ENCODE assay signal across 20 mouse cellular contexts in genomic region chr11:60192534-60192933, GRCm38 (mm10). TPM values are rescaled to one million over a fixed set of nuclear protein-coding genes. Genes with fewer than 3 reads are reported as not detected.
DNase-seq lines count a peak whose midpoint lies in the region; ATAC-seq and TF ChIP-seq lines count a peak whose summit lies in the region.
"Had no signal": no experiment of that assay in that cellular context is flagged by ENCODE, and none has a peak within 500 bp of the region (broad histone marks: within the 10 kb centered on the region; RNA-seq: fewer than 3 reads in every experiment).

No protein-coding gene starts in this region.

- ATAC-seq in forebrain, postnatal 0 days: no peak
- ATAC-seq in forebrain, embryonic 11.5 days (replicated peaks; ENCODE audit: low FRiP score): no peak
- no peak for ATAC-seq in megakaryocyte, adult 5-6 weeks (ENCODE audit: poor library complexity, severe bottlenecking)
- ATAC-seq in hindbrain, embryonic 14.5 days (ENCODE audit: low FRiP score): no peak
- ATAC-seq in granulocyte monocyte progenitor cell, adult 5-6 weeks (replicated peaks; ENCODE audit: poor library complexity, severe bottlenecking): no peak

- peak in 1 of 2 experiments; percentile 41; a peak in 1 of 4 replicates for TF ChIP-seq POLR2A in MEL (IDR thresholded peaks at IDR 0.05; ENCODE audit: control insufficient read depth in 1 of 2, insufficient read depth in 1 of 2, low read depth in 1 of 2, low read length in 2 of 2, poor library complexity in 1 of 2)

- no peak overlapping the region for H3K4me2 ChIP-seq in forebrain, postnatal 0 days (ENCODE audit: low read depth)
- H3K4me2 ChIP-seq in forebrain, embryonic 11.5 days (ENCODE audit: low read depth, low read length, severe bottlenecking): no peak overlapping the region
- H3K4me2 ChIP-seq in hindbrain, embryonic 14.5 days (replicated peaks): no peak overlapping the region
- H3K4me2 ChIP-seq: heart, embryonic 11.5 days; neural tube, embryonic 13.5 days had no signal

- H3K27me3 ChIP-seq in forebrain, postnatal 0 days (ENCODE audit: insufficient read depth, low read length): no peaks in the 10 kb centered on the region
- no peaks in the 10 kb centered on the region for H3K27me3 ChIP-seq in forebrain, embryonic 11.5 days (ENCODE audit: control insufficient read depth, insufficient read depth, low read length)
- H3K27me3 ChIP-seq in megakaryocyte, embryonic 14.5 days (replicated peaks): no peaks in the 10 kb centered on the region
- H3K27me3 ChIP-seq in MEL (ENCODE audit: control insufficient read depth in 1 of 2, insufficient read depth in 2 of 2, low read length in 2 of 2): no peaks in the 10 kb centered on the region
- H3K27me3 ChIP-seq in hindbrain, embryonic 14.5 days (ENCODE audit: control insufficient read depth, insufficient read depth, low read length): no peaks in the 10 kb centered on the region
- H3K27me3 ChIP-seq: neural tube, embryonic 13.5 days had no signal

- H3K9ac ChIP-seq in forebrain, postnatal 0 days: no peak overlapping the region
- H3K9ac ChIP-seq in forebrain, embryonic 11.5 days (ENCODE audit: low read length): no peak overlapping the region
- H3K9ac ChIP-seq in MEL (ENCODE audit: control insufficient read depth, low read depth, low read length, poor library complexity, severe bottlenecking): no peak overlapping the region
- no peak overlapping the region for H3K9ac ChIP-seq in hindbrain, embryonic 14.5 days
- H3K9ac ChIP-seq: liver, embryonic 14.5 days; neural tube, embryonic 13.5 days had no signal

- TF ChIP-seq EP300 in MEL (IDR thresholded peaks at IDR 0.05; ENCODE audit: low read depth in 1 of 2, low read length in 2 of 2): no peak

- H3K4me3 ChIP-seq in forebrain, postnatal 0 days (ENCODE audit: low read depth, low read length): no peak overlapping the region
- no peak overlapping the region for H3K4me3 ChIP-seq in forebrain, embryonic 11.5 days (ENCODE audit: low read depth, low read length)
- peak overlapping the region; percentile 83 for H3K4me3 ChIP-seq in megakaryocyte, embryonic 14.5 days (replicated peaks)
- no peak overlapping the region for H3K4me3 ChIP-seq in MEL (ENCODE audit: control insufficient read depth in 1 of 2, insufficient read depth in 1 of 2, low read depth in 2 of 2, low read length in 2 of 2)
- no peak overlapping the region for H3K4me3 ChIP-seq in hindbrain, embryonic 14.5 days (replicated peaks; ENCODE audit: low read length)
- H3K4me3 ChIP-seq: gastrocnemius, adult 2 months; neural tube, embryonic 13.5 days had no signal

- no peak for TF ChIP-seq CTCF in forebrain, postnatal 0 days (IDR thresholded peaks at IDR 0.05; ENCODE audit: low read depth)
- TF ChIP-seq CTCF in MEL (IDR thresholded peaks at IDR 0.05 in 2 of 3, conservative IDR thresholded peaks at IDR 0.05 in 1 of 3; ENCODE audit: control insufficient read depth in 1 of 3, insufficient read depth in 1 of 3, low read depth in 2 of 3, low read length in 3 of 3, poor library complexity in 1 of 3, severe bottlenecking in 1 of 3): no peak

- 0 out of 2 replicates have a peak overlapping the region, but pooled peaks have one; percentile 29 for H3K27ac ChIP-seq in forebrain, postnatal 0 days (ENCODE audit: low read depth, low read length)
- H3K27ac ChIP-seq in forebrain, embryonic 11.5 days (ENCODE audit: low read depth, low read length): no peak overlapping the region
- no peak overlapping the region for H3K27ac ChIP-seq in MEL (ENCODE audit: control insufficient read depth, low read depth, low read length)
- H3K27ac ChIP-seq in hindbrain, embryonic 14.5 days: peak overlapping the region; percentile 5; the same call in 1 of the 2 replicates
- H3K27ac ChIP-seq: gastrocnemius, adult 2 months; kidney, postnatal 0 days; liver, embryonic 14.5 days; stomach, postnatal 0 days had no signal

- WGBS in forebrain, postnatal 0 days: 78% methylated on average over 6 of the region's 6 CpGs
- 83% methylated on average over 6 of the region's 6 CpGs for WGBS in forebrain, embryonic 11.5 days
- 80% methylated on average over 6 of the region's 6 CpGs for WGBS in hindbrain, embryonic 14.5 days

- no peak for TF ChIP-seq RAD21 in MEL (IDR thresholded peaks at IDR 0.05; ENCODE audit: low read depth, low read length)

- no peak for DNase-seq in forebrain, postnatal 0 days
- no peak for DNase-seq in forebrain, embryonic 11.5 days (ENCODE audit: low spot score)
- no peak for DNase-seq in MEL (ENCODE audit: low read depth, low spot score)
- DNase-seq in hindbrain, embryonic 14.5 days (ENCODE audit: low spot score): no peak
- no peak for DNase-seq in kidney, adult 8-10 months
- DNase-seq: cerebellum, adult 18-20 months; cerebellum, postnatal 36 days; gastrocnemius, adult 2 months; heart, postnatal 10 days; kidney, adult 11 months; left cerebral cortex, postnatal 4 days; lung, postnatal 10 days had no signal

- H3K4me1 ChIP-seq in forebrain, postnatal 0 days (ENCODE audit: insufficient read depth): no peaks in the 10 kb centered on the region
- H3K4me1 ChIP-seq in forebrain, embryonic 11.5 days (replicated peaks; ENCODE audit: control insufficient read depth, insufficient read depth, low read length): no peaks in the 10 kb centered on the region
- H3K4me1 ChIP-seq in megakaryocyte, embryonic 14.5 days: peaks cover 93% of the 10 kb centered on the region
- no peaks in the 10 kb centered on the region for H3K4me1 ChIP-seq in MEL (ENCODE audit: control insufficient read depth in 1 of 2, insufficient read depth in 2 of 2, low read length in 2 of 2)
- 0 out of 2 replicates have a peak, but pooled peaks cover 6% of the 10 kb centered on the region for H3K4me1 ChIP-seq in hindbrain, embryonic 14.5 days (replicated peaks; ENCODE audit: control insufficient read depth, insufficient read depth, low read length)

- no peaks in the 10 kb centered on the region for H3K79me2 ChIP-seq in MEL (ENCODE audit: control insufficient read depth, insufficient read depth, low read length, poor library complexity)

- no peaks in the 10 kb centered on the region for H3K9me3 ChIP-seq in forebrain, postnatal 0 days (ENCODE audit: low read length)
- peaks cover 3% of the 10 kb centered on the region; the same call in 1 of the 2 replicates for H3K9me3 ChIP-seq in forebrain, embryonic 11.5 days (ENCODE audit: control insufficient read depth, low read length)
- peaks cover 10% of the 10 kb centered on the region for H3K9me3 ChIP-seq in megakaryocyte, embryonic 14.5 days
- H3K9me3 ChIP-seq in MEL (replicated peaks; ENCODE audit: insufficient read depth, low read length): no peaks in the 10 kb centered on the region
- H3K9me3 ChIP-seq in hindbrain, embryonic 14.5 days (ENCODE audit: control insufficient read depth, low read length): no peaks in the 10 kb centered on the region

- H3K36me3 ChIP-seq in forebrain, postnatal 0 days (ENCODE audit: insufficient read depth): peaks cover 69% of the 10 kb centered on the region
- peaks cover 36% of the 10 kb centered on the region for H3K36me3 ChIP-seq in forebrain, embryonic 11.5 days (ENCODE audit: control insufficient read depth, insufficient read depth, low read length)
- H3K36me3 ChIP-seq in megakaryocyte, embryonic 14.5 days (replicated peaks; ENCODE audit: low read length): peaks cover 97% of the 10 kb centered on the region
- peaks cover 0 to 4% of the 10 kb centered on the region in 2 experiments; a peak in 1 of 4 replicates for H3K36me3 ChIP-seq in MEL (ENCODE audit: control insufficient read depth in 1 of 2, insufficient read depth in 2 of 2, low read length in 2 of 2)
- H3K36me3 ChIP-seq in hindbrain, embryonic 14.5 days (replicated peaks; ENCODE audit: control insufficient read depth, insufficient read depth): peaks cover 96% of the 10 kb centered on the region

TF ChIP-seq in MEL, 35 proteins besides CTCF, POLR2A, EP300 and RAD21:
- peak; percentile 10; the same call in 1 of the 2 replicates for TF ChIP-seq POLR2AphosphoS2 (IDR thresholded peaks at IDR 0.05; ENCODE audit: low read length)
- no peak for TF ChIP-seq E2F4 (IDR thresholded peaks at IDR 0.05; ENCODE audit: borderline replicate concordance, low read depth, low read length)
- peak; percentile 4; the same call in 1 of the 2 replicates for TF ChIP-seq ZMIZ1 (IDR thresholded peaks at IDR 0.05; ENCODE audit: low read depth, low read length)

RNA-seq across cellular contexts. Expression of gene Srebf1, which starts 29.8 kb away (rescaled TPM):
- 56.2 and 70.7 TPM in 2 replicates for total RNA-seq in forebrain, postnatal 0 days (2014; rRNA removed)
- 28.9 and 32.8 TPM in 2 replicates for polyA plus RNA-seq in forebrain, postnatal 0 days (2015; fragmentation: Nextera tagmentation; extraction: Ambion mirVana)
- 63.9 and 68.7 TPM in 2 replicates for polyA plus RNA-seq in forebrain, embryonic 11.5 days (2014; fragmentation: Nextera tagmentation; extraction: Ambion mirVana)
- polyA plus RNA-seq in megakaryocyte, embryonic 14.5 days (2012; ENCODE audit: insufficient read depth, low replicate concordance): 138 and 188 TPM in 2 replicates
- total RNA-seq in megakaryocyte, adult 5-6 weeks (2015): 27.5 and 37.3 TPM in 2 replicates
- total RNA-seq in megakaryocyte, adult 5-6 weeks (2017): 27.6 and 43.3 TPM in 2 replicates
- 288 and 305 TPM in 2 replicates for total RNA-seq in MEL (2012; rRNA removed)
- 100 to 1,000 TPM in 1 of 2 experiments, not detected in 1; 241 TPM for polyA plus RNA-seq in MEL (2012; ENCODE audit: insufficient read depth in 1 of 2, insufficient read length in 2 of 2, low read depth in 1 of 2, low replicate concordance in 2 of 2, missing spikeins in 1 of 2)
- 37.3 and 40.3 TPM in 2 replicates for polyA plus RNA-seq in hindbrain, embryonic 14.5 days (2014; fragmentation: Nextera tagmentation; extraction: Ambion mirVana)
- 27.3 and 33.0 TPM in 2 replicates for total RNA-seq in granulocyte monocyte progenitor cell, adult 5-6 weeks (2014; fragmentation: Nextera tagmentation)
- total RNA-seq in granulocyte monocyte progenitor cell, adult 5-6 weeks (2017): 36.8 and 42.0 TPM in 2 replicates

Comparison
In these comparisons a context has a peak if more than half of its experiments do, and no peak if none do; other contexts are left out.
1. H3K27ac ChIP-seq: peak in forebrain, postnatal 0 days (single experiment) and hindbrain, embryonic 14.5 days (single experiment); none in forebrain, embryonic 11.5 days (single experiment) and MEL (single experiment).